Mouse (Mus musculus): ENCODE measurements around the gene Cfap99. TPM values are rescaled to one million over a fixed set of nuclear protein-coding genes. Genes with fewer than 3 reads are reported as not detected.

The Cfap99 gene
- polyA plus RNA-seq, 2 experiments = 0.04 TPM; not detected in 1

DNA sequence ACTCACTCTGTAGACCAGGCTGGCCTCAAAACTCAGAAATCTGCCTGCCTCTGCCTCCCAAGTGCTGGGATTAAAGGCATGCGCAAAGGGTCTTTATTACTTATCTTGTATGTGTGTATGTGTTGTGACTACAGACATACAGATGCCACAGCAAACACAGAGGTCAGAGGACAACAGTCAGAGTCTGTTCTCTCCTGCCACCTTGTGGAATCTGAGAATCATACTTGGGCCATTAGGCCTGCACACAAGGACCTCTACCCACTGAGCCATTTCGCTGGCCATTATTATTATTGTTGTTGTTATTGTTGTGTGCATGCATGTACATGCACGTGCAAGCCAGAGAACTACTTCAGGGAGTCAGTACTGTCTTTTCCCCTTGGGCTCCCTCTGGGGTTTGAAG, 33.2 kb upstream of the Cfap99 start:
- Histone ChIP-seq H3K4me2 (replicated peaks; ENCODE audit: low read depth, low read length, severe bottlenecking) (no peak overlapping the region), H3K27ac (replicated peaks; ENCODE audit: low read depth, low read length) (no peak overlapping the region), H3K4me3 (replicated peaks; ENCODE audit: low read length) (no peak overlapping the region), H3K9me3 (ENCODE audit: control insufficient read depth, low read length) (no peaks in the 10 kb centered on the region), H3K36me3 (ENCODE audit: control insufficient read depth, insufficient read depth, low read length) (no peaks in the 10 kb centered on the region), H3K9ac (ENCODE audit: low read depth, low read length, severe bottlenecking) (no peak overlapping the region), H3K4me1 (ENCODE audit: control insufficient read depth, insufficient read depth, low read length) (peaks cover 14% of the 10 kb centered on the region), H3K27me3 (ENCODE audit: control insufficient read depth, insufficient read depth, low read length) (no peaks in the 10 kb centered on the region)
- 82% methylated on average over 3 of the region's 3 CpGs for WGBS
- TF ChIP-seq POLR2A (IDR thresholded peaks at IDR 0.05; ENCODE audit: borderline replicate concordance, extremely low read depth, insufficient read depth, insufficient read length) = no peak
- no peak for DNase-seq (ENCODE audit: low spot score)
- ATAC-seq (ENCODE audit: low FRiP score, low read depth) = no peak

DNA sequence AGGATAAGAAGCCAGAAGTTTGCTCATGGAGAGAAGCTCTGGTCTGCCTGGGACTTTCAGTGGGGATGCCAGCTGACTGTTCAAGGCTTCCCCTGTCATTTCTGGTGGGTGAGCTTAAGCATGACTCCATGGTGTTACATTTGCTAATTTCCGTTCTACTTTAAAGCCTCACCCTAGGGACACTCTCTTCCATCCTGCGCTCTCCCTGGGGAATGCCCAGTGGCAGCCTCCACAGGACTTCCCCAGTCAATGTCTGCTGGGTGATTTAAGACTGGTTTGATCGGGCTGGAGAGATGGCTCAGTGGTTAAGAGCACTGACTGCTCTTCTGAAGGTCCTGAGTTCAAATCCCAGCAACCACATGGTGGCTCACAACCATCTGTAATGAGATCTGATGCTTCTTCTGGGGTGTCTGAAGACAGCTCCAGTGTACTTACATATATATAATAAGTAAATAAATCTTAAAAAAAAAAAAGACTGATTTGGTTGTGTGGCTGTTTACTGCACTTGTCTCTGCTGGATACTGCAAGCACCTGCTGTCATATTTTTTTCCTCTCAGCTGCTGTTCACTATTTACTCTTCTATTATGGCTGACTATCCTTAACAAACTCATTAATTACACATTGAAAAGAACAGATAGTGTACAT, 29.1 kb upstream of the Cfap99 start:
- Histone ChIP-seq H3K4me1 (ENCODE audit: control insufficient read depth, insufficient read depth, low read length) (no peaks in the 10 kb centered on the region), H3K9ac (ENCODE audit: low read depth, low read length, severe bottlenecking) (no peak overlapping the region), H3K27ac (replicated peaks; ENCODE audit: low read depth, low read length) (no peak overlapping the region), H3K27me3 (ENCODE audit: control insufficient read depth, insufficient read depth, low read length) (no peaks in the 10 kb centered on the region), H3K36me3 (ENCODE audit: control insufficient read depth, insufficient read depth, low read length) (no peaks in the 10 kb centered on the region), H3K4me2 (replicated peaks; ENCODE audit: low read depth, low read length, severe bottlenecking) (no peak overlapping the region), H3K4me3 (replicated peaks; ENCODE audit: low read length) (no peak overlapping the region), H3K9me3 (ENCODE audit: control insufficient read depth, low read length) (no peaks in the 10 kb centered on the region)
- WGBS = 66% methylated on average over 3 of the region's 3 CpGs
- ATAC-seq (ENCODE audit: low FRiP score, low read depth) = no peak
- no peak for TF ChIP-seq POLR2A (IDR thresholded peaks at IDR 0.05; ENCODE audit: borderline replicate concordance, extremely low read depth, insufficient read depth, insufficient read length)
- DNase-seq (ENCODE audit: low spot score) = no peak

DNA sequence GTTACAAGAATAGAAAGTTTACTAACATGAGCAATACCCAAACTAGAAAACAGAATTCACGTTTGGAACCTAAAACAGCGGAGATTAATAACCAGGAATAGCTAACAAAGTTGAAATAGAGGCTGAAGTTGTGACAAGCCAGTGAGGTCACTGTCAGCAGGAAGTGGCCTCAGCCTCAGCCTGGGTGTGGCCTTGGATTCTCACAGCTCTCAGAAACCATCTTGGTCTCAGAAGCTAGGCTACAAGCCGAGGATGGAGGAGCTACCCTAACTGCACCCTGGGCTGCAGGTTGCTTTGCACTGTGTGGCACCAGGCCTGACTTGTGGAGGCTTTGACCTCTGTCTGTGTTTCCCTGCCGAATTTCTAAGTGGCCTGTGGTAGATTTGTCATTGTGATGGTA, 22.3 kb upstream of the Cfap99 start:
- H3K9me3 ChIP-seq (ENCODE audit: control insufficient read depth, low read length) = no peaks in the 10 kb centered on the region
- H3K4me1 ChIP-seq (ENCODE audit: control insufficient read depth, insufficient read depth, low read length) = no peaks in the 10 kb centered on the region
- no peak overlapping the region for H3K27ac ChIP-seq (replicated peaks; ENCODE audit: low read depth, low read length)
- H3K36me3 ChIP-seq (ENCODE audit: control insufficient read depth, insufficient read depth, low read length) = no peaks in the 10 kb centered on the region
- no peaks in the 10 kb centered on the region for H3K27me3 ChIP-seq (ENCODE audit: control insufficient read depth, insufficient read depth, low read length)
- H3K4me3 ChIP-seq (replicated peaks; ENCODE audit: low read length) = no peak overlapping the region
- no peak overlapping the region for H3K4me2 ChIP-seq (replicated peaks; ENCODE audit: low read depth, low read length, severe bottlenecking)
- ATAC-seq (ENCODE audit: low FRiP score, low read depth) = no peak
- TF ChIP-seq POLR2A (IDR thresholded peaks at IDR 0.05; ENCODE audit: borderline replicate concordance, extremely low read depth, insufficient read depth, insufficient read length) = no peak
- DNase-seq (ENCODE audit: low spot score) = no peak
- no peak overlapping the region for H3K9ac ChIP-seq (ENCODE audit: low read depth, low read length, severe bottlenecking)
- WGBS = 65% methylated on average over 4 of the region's 4 CpGs

DNA sequence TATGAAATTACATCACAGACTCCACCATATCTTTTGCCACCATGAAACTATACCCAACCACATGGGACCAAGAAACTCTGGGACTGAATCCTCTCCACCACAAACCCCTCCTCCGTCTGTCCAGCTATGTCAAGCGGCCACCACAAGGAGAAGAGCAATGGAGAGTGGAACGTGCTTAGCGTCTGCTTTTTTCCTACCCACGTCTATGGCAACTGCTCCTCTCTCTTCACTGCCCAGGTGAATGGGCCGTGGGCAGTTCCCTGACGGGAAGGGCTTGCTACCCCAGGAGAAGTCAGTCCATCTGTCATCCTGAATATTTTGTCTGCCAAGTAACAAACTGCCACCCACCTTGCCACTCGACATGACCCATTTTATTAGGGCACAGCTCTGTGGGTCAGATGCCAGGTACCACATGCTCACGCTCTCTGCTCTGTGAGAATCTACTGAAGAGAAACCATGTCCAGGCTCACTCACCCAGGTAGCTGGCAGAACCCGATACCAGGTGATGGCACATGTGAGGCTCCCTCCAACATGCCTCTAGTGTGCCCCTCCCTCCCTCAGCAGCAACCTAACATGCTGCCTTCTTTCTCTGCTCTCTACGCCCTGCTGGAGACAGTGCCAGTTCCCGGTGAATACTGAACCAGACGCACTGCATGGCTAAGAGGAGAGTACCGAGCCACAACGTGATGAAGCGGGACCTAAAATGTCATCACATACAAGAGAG, 19.0 kb upstream of the Cfap99 start:
- DNase-seq (ENCODE audit: low spot score) (no peak), ATAC-seq (ENCODE audit: low FRiP score, low read depth) (no peak)
- H3K36me3 ChIP-seq (ENCODE audit: control insufficient read depth, insufficient read depth, low read length) = no peaks in the 10 kb centered on the region
- H3K4me1 ChIP-seq (ENCODE audit: control insufficient read depth, insufficient read depth, low read length) = no peaks in the 10 kb centered on the region
- no peak overlapping the region for H3K4me2 ChIP-seq (replicated peaks; ENCODE audit: low read depth, low read length, severe bottlenecking)
- TF ChIP-seq POLR2A (IDR thresholded peaks at IDR 0.05; ENCODE audit: borderline replicate concordance, extremely low read depth, insufficient read depth, insufficient read length) = no peak
- no peaks in the 10 kb centered on the region for H3K9me3 ChIP-seq (ENCODE audit: control insufficient read depth, low read length)
- H3K4me3 ChIP-seq (replicated peaks; ENCODE audit: low read length) = no peak overlapping the region
- WGBS = 76% methylated on average over 16 of the region's 16 CpGs
- no peaks in the 10 kb centered on the region for H3K27me3 ChIP-seq (ENCODE audit: control insufficient read depth, insufficient read depth, low read length)
- H3K9ac ChIP-seq (ENCODE audit: low read depth, low read length, severe bottlenecking) = no peak overlapping the region
- no peak overlapping the region for H3K27ac ChIP-seq (replicated peaks; ENCODE audit: low read depth, low read length)

DNA sequence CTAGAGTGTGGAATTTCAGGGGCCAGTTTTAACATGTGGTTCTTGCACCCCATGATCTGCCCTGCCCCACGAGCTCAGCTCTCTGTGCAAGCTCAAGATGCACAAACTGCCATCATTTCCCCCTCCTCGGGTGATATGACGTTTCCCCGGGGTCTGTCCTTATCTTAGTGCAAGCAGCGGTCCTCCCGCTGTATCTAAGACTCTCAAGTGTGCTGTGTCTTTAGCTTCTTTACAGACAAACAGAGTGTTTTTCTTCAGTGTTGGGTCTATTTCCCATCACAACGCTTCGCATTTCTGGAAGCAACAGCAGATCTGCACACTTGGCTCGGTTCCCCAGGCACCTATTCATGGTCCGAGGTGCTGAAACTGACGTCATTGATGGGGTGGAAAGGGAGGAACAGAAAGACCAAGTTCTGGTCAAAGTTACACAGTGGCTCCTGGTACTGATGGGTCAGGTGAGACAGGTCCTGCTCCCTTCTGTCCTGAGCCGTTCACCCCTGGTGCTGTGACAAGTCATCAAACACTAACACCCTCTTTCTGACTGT, 18.4 kb upstream of the Cfap99 start:
- no peaks in the 10 kb centered on the region for H3K4me1 ChIP-seq (ENCODE audit: control insufficient read depth, insufficient read depth, low read length)
- H3K27ac ChIP-seq (replicated peaks; ENCODE audit: low read depth, low read length) = no peak overlapping the region
- no peaks in the 10 kb centered on the region for H3K9me3 ChIP-seq (ENCODE audit: control insufficient read depth, low read length)
- H3K4me2 ChIP-seq (replicated peaks; ENCODE audit: low read depth, low read length, severe bottlenecking) = no peak overlapping the region
- H3K9ac ChIP-seq (ENCODE audit: low read depth, low read length, severe bottlenecking) = no peak overlapping the region
- 64% methylated on average over 12 of the region's 12 CpGs for WGBS
- TF ChIP-seq POLR2A (IDR thresholded peaks at IDR 0.05; ENCODE audit: borderline replicate concordance, extremely low read depth, insufficient read depth, insufficient read length) = no peak
- DNase-seq (ENCODE audit: low spot score) (no peak), ATAC-seq (ENCODE audit: low FRiP score, low read depth) (no peak)
- H3K36me3 ChIP-seq (ENCODE audit: control insufficient read depth, insufficient read depth, low read length) = no peaks in the 10 kb centered on the region
- H3K27me3 ChIP-seq (ENCODE audit: control insufficient read depth, insufficient read depth, low read length) = no peaks in the 10 kb centered on the region
- no peak overlapping the region for H3K4me3 ChIP-seq (replicated peaks; ENCODE audit: low read length)

Measured in limb, embryonic 14.5 days (tissue).